Mouse (Mus musculus) adrenal gland, postnatal 10 days (tissue): ENCODE measurements around the gene Col18a1. TPM values are rescaled to one million over a fixed set of nuclear protein-coding genes. Genes with fewer than 3 reads are reported as not detected.
A peak's percentile ranks its signal among the peaks of the same experiment; 100 is the strongest.

Experiments used
- DNase-seq: peaks from one replicate; pipeline ENCODE4 v3.0.0; 2021; ENCODE audit warnings: mixed read lengths
- total RNA-seq, 2 experiments: library from RNA; stranded (reverse); gene quantifications; 2 replicates each; pipeline ENCODE4 v1.2.3; 2021

Gene Col18a1
- total RNA-seq, 2 experiments from 2014 or later, result 85.2 to 159 TPM

DNA sequence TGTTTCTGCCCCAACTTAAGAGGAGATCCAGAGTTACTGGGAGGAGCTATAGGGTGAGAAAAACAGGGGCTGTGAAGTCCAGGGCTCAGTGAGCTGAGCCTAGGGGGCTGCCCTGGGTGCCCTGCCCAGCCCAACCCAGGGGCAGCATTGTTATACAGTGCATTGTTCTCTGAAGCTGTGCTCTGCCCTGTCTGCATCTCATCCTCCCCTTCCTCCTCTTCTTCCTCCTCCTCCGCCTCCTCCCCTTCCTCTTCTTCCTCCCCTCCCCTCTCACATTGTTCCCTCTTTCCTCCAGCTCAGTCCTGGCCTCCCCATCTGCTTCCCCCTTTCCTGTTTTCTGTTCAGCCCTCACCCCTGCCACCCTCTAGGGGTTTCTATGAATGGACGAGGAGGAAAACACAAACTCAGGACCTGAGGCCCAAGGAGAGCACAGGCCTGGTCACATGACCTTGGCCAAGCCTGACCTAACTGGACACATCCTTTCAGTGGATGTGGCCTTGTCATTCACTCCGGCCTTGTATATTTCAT is 16.5 kb upstream of the Col18a1 start:
- DNase-seq, result peak; percentile 29

DNA sequence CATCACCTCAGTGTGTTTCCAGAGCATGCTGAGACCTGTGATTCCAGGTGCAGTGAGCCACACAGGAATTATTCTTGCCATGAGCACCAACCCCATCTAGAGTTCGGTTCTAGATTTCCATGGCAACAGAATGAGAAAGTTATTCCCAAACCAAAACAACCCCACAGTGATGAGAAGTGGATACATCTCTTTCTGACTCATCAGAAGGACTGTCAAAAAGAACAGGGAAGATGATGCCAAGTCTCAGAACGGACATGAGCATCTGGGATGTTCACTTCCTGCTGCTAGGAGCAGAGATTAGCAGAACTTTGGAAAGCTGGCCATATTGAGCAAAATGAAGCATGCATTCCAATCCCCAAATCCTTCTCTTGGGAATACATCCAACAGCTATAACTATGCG is 13.8 kb upstream of the Col18a1 start:
- DNase-seq, result no peak

- no peak for DNase-seq
Measured at GRCm38 (mm10) chr10:77178691-77179090, 12.3 kb upstream of the Col18a1 start.

GRCm38 (mm10) chr10:77170400-77170799 is 4.1 kb upstream of the Col18a1 start:
- no peak for DNase-seq

DNA sequence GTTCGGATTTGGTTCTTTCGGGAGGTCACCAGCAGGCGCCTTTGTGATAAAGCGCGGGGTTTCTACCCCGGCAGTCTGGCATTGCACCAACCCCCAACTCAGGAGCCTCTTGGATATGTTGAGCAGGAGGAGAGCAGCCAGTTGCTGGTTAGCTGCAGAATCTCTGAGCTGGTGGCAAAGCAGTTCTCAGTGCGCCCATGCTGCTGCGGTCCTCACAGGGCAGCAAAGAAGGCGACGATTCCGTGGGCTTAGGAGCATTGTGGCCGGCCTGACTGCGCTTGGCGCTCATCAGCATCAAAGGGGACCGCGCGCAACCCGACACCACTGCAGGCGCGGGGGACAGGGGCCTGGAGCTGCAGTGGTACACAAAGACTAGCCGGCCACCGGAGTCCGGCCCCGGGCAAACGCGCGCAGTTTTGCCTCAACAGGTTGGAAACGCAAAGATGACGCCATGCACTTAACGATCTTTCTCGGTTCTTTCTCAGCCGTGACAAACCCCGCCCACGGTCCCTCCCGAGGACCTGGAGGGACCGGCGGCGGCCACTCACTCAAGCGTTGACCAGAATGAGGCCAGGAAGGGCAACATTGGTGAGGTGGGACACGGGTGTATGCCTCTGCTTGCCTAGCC is 916 bp downstream of the Col18a1 start:
- DNase-seq, result peak; percentile 42

DNA sequence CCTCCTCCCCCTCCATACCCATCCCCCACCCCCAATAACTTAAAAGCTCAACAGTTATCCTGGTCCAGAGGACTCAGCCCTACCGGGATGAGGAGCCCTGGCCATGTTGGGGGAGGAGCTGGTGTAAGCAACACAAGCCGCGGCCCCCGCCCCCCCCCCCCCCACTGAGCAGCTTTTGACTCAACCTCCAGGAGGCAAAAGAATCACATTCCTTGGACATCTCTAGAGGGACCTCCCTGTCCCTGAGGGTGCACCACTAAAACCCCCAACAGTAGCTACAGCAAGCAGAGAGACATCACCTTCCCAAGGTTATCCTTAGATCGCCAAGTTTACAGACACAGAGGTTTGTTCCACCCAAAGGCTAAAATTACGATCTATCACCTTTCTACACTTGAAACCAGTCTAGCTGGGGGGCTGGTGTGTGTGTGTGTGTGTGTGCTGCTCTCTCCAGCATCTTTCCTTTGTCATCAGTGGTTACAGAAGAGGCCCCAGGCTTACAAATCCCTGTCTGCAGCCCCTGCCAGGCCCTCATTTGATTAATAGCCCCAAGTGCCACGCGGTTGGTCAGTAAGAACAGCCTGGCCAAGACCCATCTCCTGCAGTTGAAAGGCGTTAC is 1.8 kb downstream of the Col18a1 start:
- DNase-seq, result no peak

- DNase-seq, result no peak
Measured at GRCm38 (mm10) chr10:77164041-77164436, 2.3 kb downstream of the Col18a1 start.

GRCm38 (mm10) chr10:77163392-77163977 is 2.9 kb downstream of the Col18a1 start:
- no peak for DNase-seq

GRCm38 (mm10) chr10:77159573-77159972 is 6.8 kb downstream of the Col18a1 start:
- no peak for DNase-seq

DNA sequence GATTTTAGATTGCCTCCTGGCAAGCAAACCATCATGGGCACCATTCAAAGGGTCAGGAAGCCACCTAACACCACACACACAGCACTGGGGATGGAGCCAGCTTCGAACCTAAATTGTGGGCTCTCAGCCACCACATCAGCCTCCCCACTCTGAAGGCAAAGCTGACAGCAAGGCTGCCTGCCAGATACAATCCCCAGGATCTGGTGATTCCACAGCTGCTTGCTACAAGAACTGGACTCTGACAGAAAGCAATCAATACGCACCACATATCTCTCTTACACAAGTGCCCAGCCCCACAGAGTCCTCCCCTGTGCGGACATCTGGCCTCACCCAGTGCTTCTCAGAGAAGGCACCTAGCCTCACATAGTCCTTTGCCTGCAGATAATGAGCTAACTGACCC is 7.4 kb downstream of the Col18a1 start:
- DNase-seq, result no peak

DNA sequence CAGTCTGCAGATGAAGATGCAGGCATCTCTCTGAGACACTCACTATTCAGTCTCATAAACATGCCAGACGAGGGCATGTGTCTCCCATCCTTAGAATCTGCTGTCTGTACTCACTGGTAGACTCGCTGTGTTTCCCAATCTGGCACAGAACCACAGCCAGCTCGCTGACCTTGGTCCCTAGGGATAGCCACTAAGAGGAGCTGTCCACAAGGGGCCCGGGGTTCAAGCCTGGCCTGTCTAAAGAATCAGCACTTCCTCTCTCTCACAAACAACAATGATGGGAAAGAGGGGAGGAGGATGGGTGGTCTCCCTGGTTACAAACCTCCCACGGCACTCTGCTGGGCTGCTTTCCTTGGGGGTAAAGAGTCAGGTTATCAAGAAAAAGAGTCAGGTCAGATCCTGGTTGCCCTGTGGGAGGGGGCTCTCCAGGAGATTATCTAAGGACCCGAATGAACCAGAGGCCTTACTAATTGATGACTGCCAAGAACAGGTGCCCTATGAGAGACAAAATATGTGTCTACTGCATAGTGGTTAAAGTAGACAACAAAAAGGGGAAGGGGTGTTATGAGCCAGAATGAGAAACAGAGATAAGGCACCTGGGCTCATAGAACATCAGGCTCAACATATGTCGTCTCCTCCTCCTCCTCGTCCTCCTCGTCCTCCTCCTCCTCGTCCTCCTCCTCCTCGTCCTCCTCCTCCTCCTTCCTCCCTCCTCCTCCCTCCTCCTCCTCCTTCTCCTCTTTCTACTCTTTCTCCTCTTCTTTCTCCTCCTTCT is 8.9 kb downstream of the Col18a1 start:
- peak; percentile 76 for DNase-seq

DNA sequence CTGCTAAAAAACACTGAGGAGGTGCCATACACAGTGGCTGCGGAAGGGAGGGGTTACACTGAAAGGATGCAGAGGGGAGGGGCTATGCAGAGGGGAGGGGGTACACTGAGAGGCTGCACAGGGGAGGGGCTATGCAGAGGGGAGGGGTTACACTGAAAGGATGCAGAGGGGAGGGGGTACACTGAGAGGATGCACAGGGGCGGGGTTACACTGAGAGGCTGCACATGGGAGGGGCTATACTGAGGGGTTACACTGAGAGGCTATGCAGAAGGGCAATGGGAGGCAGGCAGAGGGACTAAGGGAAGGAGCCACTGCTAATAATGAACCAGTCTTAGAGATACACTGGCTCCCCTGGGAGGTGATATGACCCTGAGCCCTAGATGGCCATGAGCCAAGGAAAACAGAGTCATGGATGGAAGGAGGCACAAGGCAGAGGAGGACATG is 14.1 kb downstream of the Col18a1 start:
- peak; percentile 59 for DNase-seq

GRCm38 (mm10) chr10:77151551-77152002 is 14.8 kb downstream of the Col18a1 start:
- no peak for DNase-seq

- no peak for DNase-seq
Measured at GRCm38 (mm10) chr10:77150947-77151521, 15.3 kb downstream of the Col18a1 start.

DNA sequence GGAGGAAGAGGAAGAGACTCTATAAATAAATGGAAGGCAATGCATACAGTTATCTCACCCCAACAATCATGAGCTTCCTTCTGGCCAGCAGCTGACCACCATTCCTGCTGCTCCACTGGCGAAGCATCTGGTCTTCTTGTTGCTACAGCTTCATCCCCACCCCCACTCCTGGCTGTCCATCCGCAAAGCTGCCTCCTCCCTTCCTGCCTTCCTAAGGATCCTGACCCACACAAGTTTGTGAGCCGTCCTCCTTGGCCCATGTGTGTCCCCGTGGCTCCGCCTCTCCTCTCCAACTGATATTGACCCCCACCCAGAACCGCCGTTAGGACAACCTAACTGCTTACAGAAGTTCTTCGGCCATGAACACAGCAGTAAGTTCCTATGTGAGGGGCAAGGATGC is 16.3 kb downstream of the Col18a1 start:
- no peak for DNase-seq

DNA sequence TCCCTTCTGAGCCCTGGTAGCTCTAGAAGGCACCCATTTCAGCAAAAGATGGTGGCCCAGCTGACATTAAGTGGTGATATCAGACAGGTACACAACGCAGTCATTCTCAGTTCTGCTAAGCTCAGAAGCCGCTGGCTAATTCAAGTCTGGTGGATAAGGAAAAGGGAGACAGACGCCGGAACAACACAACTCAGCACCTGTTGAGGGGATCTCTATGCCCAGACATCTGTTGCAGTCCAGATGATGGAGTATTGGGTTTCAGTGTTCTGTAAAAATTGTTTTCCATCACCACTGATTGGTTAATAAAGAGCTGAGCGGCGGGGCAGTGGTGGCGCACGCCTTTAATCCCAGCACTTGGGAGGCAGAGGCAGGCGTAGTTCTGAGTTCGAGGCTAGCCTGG is 18.8 kb downstream of the Col18a1 start:
- no peak for DNase-seq

GRCm38 (mm10) chr10:77146901-77147463 is 19.4 kb downstream of the Col18a1 start:
- DNase-seq, result peak; percentile 72

GRCm38 (mm10) chr10:77145946-77146345 is 20.4 kb downstream of the Col18a1 start:
- DNase-seq, result no peak

DNA sequence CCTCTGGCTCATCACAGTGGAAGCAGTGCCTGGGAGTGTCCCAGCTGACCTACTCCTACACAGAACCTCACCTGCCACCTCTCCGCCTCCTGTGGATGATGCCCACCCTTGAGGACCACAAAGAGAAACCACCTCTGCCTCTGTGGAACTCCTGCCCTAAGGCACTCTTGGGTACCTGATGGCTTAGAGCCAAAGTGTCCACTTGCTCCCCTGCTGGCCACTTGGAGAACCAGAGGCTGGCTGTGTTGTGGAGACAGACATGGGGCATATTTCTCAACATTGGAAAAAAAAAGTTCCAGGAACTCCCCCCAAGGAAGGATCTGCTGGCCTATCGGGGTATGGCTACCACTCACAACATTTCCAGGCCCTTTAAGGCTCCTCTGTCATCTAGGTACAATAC is 22.0 kb downstream of the Col18a1 start:
- DNase-seq, result peak; percentile 35

- DNase-seq, result no peak
Measured at GRCm38 (mm10) chr10:77142328-77142727, 24.0 kb downstream of the Col18a1 start.

- no peak for DNase-seq
Measured at GRCm38 (mm10) chr10:77138304-77138703, 28.0 kb downstream of the Col18a1 start.

GRCm38 (mm10) chr10:77136205-77136604 is 30.1 kb downstream of the Col18a1 start:
- no peak for DNase-seq
